Mouse (Mus musculus) liver, adult 2 months (tissue): ENCODE data around the gene Rnf121. TPM values are rescaled to one million over a fixed set of nuclear protein-coding genes. Genes with fewer than 3 reads are reported as not detected.

Source experiments
- DNase-seq: peaks from one replicate; pipeline ENCODE4 v3.0.0-alpha.2; 2011; ENCODE audit warnings: low read depth, low spot score; ENCODE audit errors: extremely low read depth
- H3K27ac ChIP-seq: fragments of 200-500 bp; replicated peaks from 2 replicates; pipeline ENCODE4 v1.5.1; 2012; ENCODE audit warnings: low read depth, mild to moderate bottlenecking, control low read depth, inconsistent platforms, low read length; ENCODE audit not compliant: insufficient read depth
- H3K27me3 ChIP-seq: fragments of 200-500 bp; 2 replicates; pipeline ENCODE4 v1.6.1; 2012; ENCODE audit warnings: mild to moderate bottlenecking, moderate library complexity, low read length, inconsistent platforms; ENCODE audit not compliant: control insufficient read depth, insufficient read depth
- H3K36me3 ChIP-seq: fragments of 200-500 bp; 2 replicates; pipeline ENCODE4 v1.6.1; 2012; ENCODE audit warnings: low read length, inconsistent platforms; ENCODE audit not compliant: control insufficient read depth, insufficient read depth
- H3K4me1 ChIP-seq: fragments of 200-500 bp; 2 replicates; pipeline ENCODE4 v1.6.1; 2011; ENCODE audit warnings: low read length; ENCODE audit not compliant: control insufficient read depth, insufficient read depth
- H3K4me3 ChIP-seq: fragments of 200-500 bp; 2 replicates; pipeline ENCODE4 v1.5.1; 2011; ENCODE audit warnings: low read depth, mild to moderate bottlenecking, control low read depth, low read length, moderate library complexity; ENCODE audit not compliant: insufficient read depth
- H3K79me2 ChIP-seq: fragments of 200-500 bp; 2 replicates; pipeline ENCODE4 v1.6.1; 2012; ENCODE audit warnings: inconsistent platforms, mild to moderate bottlenecking, low read length, moderate library complexity; ENCODE audit not compliant: control insufficient read depth, insufficient read depth
- H3K9ac ChIP-seq: fragments of 200-500 bp; 2 replicates; pipeline ENCODE4 v1.6.1; 2012; ENCODE audit warnings: low read depth, mild to moderate bottlenecking, control low read depth, inconsistent platforms, low read length
- CTCF ChIP-seq: fragments of 200-500 bp; IDR thresholded peaks from 2 replicates; pipeline ENCODE4 v1.5.1; 2011; ENCODE audit warnings: low read depth, low read length, control low read depth
- POLR2A ChIP-seq: fragments of 200-500 bp; IDR thresholded peaks from 2 replicates; pipeline ENCODE4 v1.6.1; 2011; ENCODE audit warnings: low read length, control low read depth; ENCODE audit not compliant: insufficient read depth; ENCODE audit errors: extremely low read depth
- WGBS: fragments of 180-500 bp; shearing (Covaris S2); methylation state at CpG from one replicate; pipeline ENCODE4 v1.1.7; 2018; 5-methylcytosine and 5-hydroxymethylcytosine counted together
- polyA plus RNA-seq: library from polyadenylated mRNA; depleted of rRNA; stranded (reverse); fragments of >200 nt; gene quantifications from 2 replicates; pipeline ENCODE4 v1.2.3, GENCODE M21; 2012; rRNA removed
- total RNA-seq: library from RNA; depleted of rRNA; stranded (reverse); fragments of >200 nt; gene quantifications from 2 replicates; pipeline ENCODE4 v1.2.3, GENCODE M21; 2014; rRNA removed

Gene Rnf121
- total and polyA plus RNA-seq, 2 experiments, result 17.1 to 18.3 TPM

GRCm38 (mm10) chr7:101971721-101972120 lies 93.5 kb downstream of the Rnf121 start:
- no peak for DNase-seq
- Histone ChIP-seq H3K36me3 (no peaks in the 10 kb centered on the region), H3K79me2 (peaks cover 32% of the 10 kb centered on the region; the same call in 1 of the 2 replicates), H3K4me1 (peaks cover 19% of the 10 kb centered on the region), H3K4me3 (peak overlapping the region; percentile 90), H3K27ac (peak overlapping the region; percentile 90), H3K9ac (peak overlapping the region; percentile 75), H3K27me3 (no peaks in the 10 kb centered on the region)
- TF ChIP-seq POLR2A (no peak), CTCF (no peak)
- 42% methylated on average over 2 of the region's 2 CpGs for WGBS

- DNase-seq, result peak; percentile 86
- peak overlapping the region; percentile 90 for H3K4me3 ChIP-seq
- H3K4me1 ChIP-seq, result peaks cover 19% of the 10 kb centered on the region
- no peaks in the 10 kb centered on the region for H3K36me3 ChIP-seq
- 1% methylated on average over 19 of the region's 19 CpGs for WGBS
- H3K9ac ChIP-seq, result peak overlapping the region; percentile 75
- H3K27ac ChIP-seq, result peak overlapping the region; percentile 90
- TF ChIP-seq POLR2A, result no peak
- no peak for TF ChIP-seq CTCF
- H3K27me3 ChIP-seq, result no peaks in the 10 kb centered on the region
- H3K79me2 ChIP-seq, result peaks cover 29% of the 10 kb centered on the region; the same call in 1 of the 2 replicates
Measured at GRCm38 (mm10) chr7:101970821-101971461, 94.3 kb downstream of the Rnf121 start.

- Histone ChIP-seq H3K4me1 (peaks cover 22% of the 10 kb centered on the region), H3K27ac (peak overlapping the region; percentile 97), H3K27me3 (no peaks in the 10 kb centered on the region), H3K4me3 (peak overlapping the region; percentile 90), H3K79me2 (peaks cover 28% of the 10 kb centered on the region; the same call in 1 of the 2 replicates), H3K9ac (peak overlapping the region; percentile 92), H3K36me3 (no peaks in the 10 kb centered on the region)
- TF ChIP-seq CTCF (no peak), POLR2A (no peak)
- under 1% methylated on average over 17 of the region's 17 CpGs for WGBS
- peak; percentile 88 for DNase-seq
Measured at GRCm38 (mm10) chr7:101970429-101970775, 94.9 kb downstream of the Rnf121 start.

GRCm38 (mm10) chr7:101969694-101970428 lies 95.4 kb downstream of the Rnf121 start:
- Histone ChIP-seq H3K27me3 (no peaks in the 10 kb centered on the region), H3K4me3 (peak overlapping the region; percentile 90), H3K9ac (peak overlapping the region; percentile 92), H3K36me3 (no peaks in the 10 kb centered on the region), H3K79me2 (peaks cover 24% of the 10 kb centered on the region; the same call in 1 of the 2 replicates), H3K4me1 (peaks cover 24% of the 10 kb centered on the region), H3K27ac (peak overlapping the region; percentile 97)
- under 1% methylated on average over 53 of the region's 53 CpGs for WGBS
- DNase-seq, result peak; percentile 81
- TF ChIP-seq POLR2A (no peak; the same call in 1 of the 2 replicates), CTCF (no peak)

Other genes starting within 250 kb of the Rnf121 start
- not detected in 2 replicates for gene Phox2a, start 247.2 kb downstream of the Rnf121 start, total RNA-seq
- gene Phox2a, start 247.2 kb downstream of the Rnf121 start, polyA plus RNA-seq, result not detected in 2 replicates
- gene Inppl1, start 227.2 kb downstream of the Rnf121 start, total RNA-seq, result 10.9 and 13.5 TPM in 2 replicates
- gene Inppl1, start 227.2 kb downstream of the Rnf121 start, polyA plus RNA-seq, result 25.4 and 32.9 TPM in 2 replicates
- 19.7 and 37.4 TPM in 2 replicates for gene Folr2, start 208.3 kb downstream of the Rnf121 start, total RNA-seq
- 13.3 and 23.1 TPM in 2 replicates for gene Folr2, start 208.3 kb downstream of the Rnf121 start, polyA plus RNA-seq
- 16.6 and 17.1 TPM in 2 replicates for gene Anapc15, start 201.8 kb downstream of the Rnf121 start, total RNA-seq
- gene Anapc15, start 201.8 kb downstream of the Rnf121 start, polyA plus RNA-seq, result 27.3 and 31.8 TPM in 2 replicates
- gene Folr1, start 194.7 kb downstream of the Rnf121 start, total RNA-seq, result 0.20 TPM in 1 of 2 replicates, not detected in the other
- gene Folr1, start 194.7 kb downstream of the Rnf121 start, polyA plus RNA-seq, result 0.23 TPM in 1 of 2 replicates, not detected in the other
- gene Lamtor1, start 159.6 kb downstream of the Rnf121 start, total RNA-seq, result 64.1 and 75.7 TPM in 2 replicates
- gene Lamtor1, start 159.6 kb downstream of the Rnf121 start, polyA plus RNA-seq, result 159 and 171 TPM in 2 replicates
- 0.07 TPM in 1 of 2 replicates, not detected in the other for gene Tomt, start 159.1 kb downstream of the Rnf121 start, total RNA-seq
- 0.19 and 0.22 TPM in 2 replicates for gene Tomt, start 159.1 kb downstream of the Rnf121 start, polyA plus RNA-seq
- gene Lrrc51, start 131.6 kb downstream of the Rnf121 start, total RNA-seq, result 3.1 and 3.3 TPM in 2 replicates
- gene Lrrc51, start 131.6 kb downstream of the Rnf121 start, polyA plus RNA-seq, result 5.2 and 5.3 TPM in 2 replicates
- 31.8 and 34.8 TPM in 2 replicates for gene Numa1, start 131.4 kb downstream of the Rnf121 start, total RNA-seq
- 22.2 and 26.7 TPM in 2 replicates for gene Numa1, start 131.4 kb downstream of the Rnf121 start, polyA plus RNA-seq
- gene Il18bp, start 46.8 kb downstream of the Rnf121 start, total RNA-seq, result 15.7 TPM in 2 replicates
- gene Il18bp, start 46.8 kb downstream of the Rnf121 start, polyA plus RNA-seq, result 14.2 and 26.4 TPM in 2 replicates
- 4.8 and 4.9 TPM in 2 replicates for gene Xndc1, start within 50 bp of the Rnf121 start, total RNA-seq
- 3.2 and 5.9 TPM in 2 replicates for gene Xndc1, start within 50 bp of the Rnf121 start, polyA plus RNA-seq
- 0.18 and 0.74 TPM in 2 replicates for gene Xntrpc, start 244 bp upstream of the Rnf121 start, total RNA-seq
- 0.75 and 0.83 TPM in 2 replicates for gene Xntrpc, start 244 bp upstream of the Rnf121 start, polyA plus RNA-seq
- gene Trpc2, start 17.6 kb upstream of the Rnf121 start, total RNA-seq, result 0.09 TPM in 1 of 2 replicates, not detected in the other
- gene Trpc2, start 17.6 kb upstream of the Rnf121 start, polyA plus RNA-seq, result 0.04 TPM in 1 of 2 replicates, not detected in the other
- gene Art1, start 36.3 kb upstream of the Rnf121 start, total RNA-seq, result 0.28 TPM in 1 of 2 replicates, not detected in the other
- not detected in 2 replicates for gene Art1, start 36.3 kb upstream of the Rnf121 start, polyA plus RNA-seq
- not detected in 2 replicates for gene Art5, start 44.0 kb upstream of the Rnf121 start, total RNA-seq
- gene Art5, start 44.0 kb upstream of the Rnf121 start, polyA plus RNA-seq, result not detected in 2 replicates
- gene Chrna10, start 51.4 kb upstream of the Rnf121 start, total RNA-seq, result not detected in 2 replicates
- 0.04 TPM in 1 of 2 replicates, not detected in the other for gene Chrna10, start 51.4 kb upstream of the Rnf121 start, polyA plus RNA-seq
- gene Nup98, start 144.7 kb upstream of the Rnf121 start, total RNA-seq, result 14.0 and 16.1 TPM in 2 replicates
- gene Nup98, start 144.7 kb upstream of the Rnf121 start, polyA plus RNA-seq, result 5.2 and 6.7 TPM in 2 replicates
- 27.8 and 29.4 TPM in 2 replicates for gene Pgap2, start 144.7 kb upstream of the Rnf121 start, total RNA-seq
- gene Pgap2, start 144.7 kb upstream of the Rnf121 start, polyA plus RNA-seq, result 77.9 and 89.6 TPM in 2 replicates
- gene Rhog, start 190.6 kb upstream of the Rnf121 start, total RNA-seq, result 3.9 and 6.6 TPM in 2 replicates
- 22.4 and 26.3 TPM in 2 replicates for gene Rhog, start 190.6 kb upstream of the Rnf121 start, polyA plus RNA-seq
- 15.7 and 21.6 TPM in 2 replicates for gene Stim1, start 202.3 kb upstream of the Rnf121 start, total RNA-seq
- gene Stim1, start 202.3 kb upstream of the Rnf121 start, polyA plus RNA-seq, result 25.4 and 28.0 TPM in 2 replicates